Mouse (Mus musculus): ENCODE measurements around the gene Pin1. TPM values are rescaled to one million over a fixed set of nuclear protein-coding genes. Genes with fewer than 3 reads are reported as not detected.

The Pin1 gene
- total and polyA plus RNA-seq, 2 experiments from 2014 or later: 32.0 to 60.3 TPM

- Histone ChIP-seq H3K9me3 (ENCODE audit: low read length) (no peaks in the 10 kb centered on the region), H3K27me3 (ENCODE audit: insufficient read depth, low read length) (no peaks in the 10 kb centered on the region), H3K4me2 (ENCODE audit: low read depth, low read length, poor library complexity, severe bottlenecking) (no peak overlapping the region), H3K36me3 (ENCODE audit: insufficient read depth, low read length) (peaks cover 18% of the 10 kb centered on the region), H3K4me1 (ENCODE audit: insufficient read depth, low read length) (peaks cover 9% of the 10 kb centered on the region; the same call in 1 of the 2 replicates), H3K4me3 (ENCODE audit: low read depth, low read length) (no peak overlapping the region), H3K27ac (ENCODE audit: low read depth, low read length) (no peak overlapping the region), H3K9ac (replicated peaks; ENCODE audit: low read length, poor library complexity, severe bottlenecking) (no peak overlapping the region)
- ATAC-seq (ENCODE audit: low FRiP score) (no peak), DNase-seq (ENCODE audit: low spot score) (no peak)
- no peak for TF ChIP-seq CTCF (IDR thresholded peaks at IDR 0.05)
- 91% methylated on average over 4 of the region's 4 CpGs for WGBS
Measured at GRCm38 (mm10) chr9:20639486-20639885, 12.4 kb upstream of the Pin1 start.

GRCm38 (mm10) chr9:20641501-20641900 lies 10.4 kb upstream of the Pin1 start:
- peaks cover 23% of the 10 kb centered on the region for H3K36me3 ChIP-seq (ENCODE audit: insufficient read depth, low read length)
- TF ChIP-seq CTCF (IDR thresholded peaks at IDR 0.05): no peak
- H3K4me2 ChIP-seq (ENCODE audit: low read depth, low read length, poor library complexity, severe bottlenecking): peak overlapping the region; percentile 97
- ATAC-seq (ENCODE audit: low FRiP score) (no peak), DNase-seq (ENCODE audit: low spot score) (no peak)
- H3K27me3 ChIP-seq (ENCODE audit: insufficient read depth, low read length): no peaks in the 10 kb centered on the region
- peaks cover 9% of the 10 kb centered on the region; the same call in 1 of the 2 replicates for H3K4me1 ChIP-seq (ENCODE audit: insufficient read depth, low read length)
- peak overlapping the region; percentile 74 for H3K9ac ChIP-seq (replicated peaks; ENCODE audit: low read length, poor library complexity, severe bottlenecking)
- no peaks in the 10 kb centered on the region for H3K9me3 ChIP-seq (ENCODE audit: low read length)
- 29% methylated on average over 6 of the region's 6 CpGs for WGBS
- H3K27ac ChIP-seq (ENCODE audit: low read depth, low read length): peak overlapping the region; percentile 72
- peak overlapping the region; percentile 64 for H3K4me3 ChIP-seq (ENCODE audit: low read depth, low read length)

GRCm38 (mm10) chr9:20642101-20642895 lies 9.6 kb upstream of the Pin1 start, which contains the start of gene Ubl5:
Gene Ubl5 (plus strand): TSS chr9:20642878.
- WGBS: under 1% methylated on average over 51 of the region's 51 CpGs

GRCm38 (mm10) chr9:20642896-20643466 lies 8.9 kb upstream of the Pin1 start:
- H3K9ac ChIP-seq (replicated peaks; ENCODE audit: low read length, poor library complexity, severe bottlenecking): peak overlapping the region; percentile 74
- peak overlapping the region; percentile 64 for H3K4me3 ChIP-seq (ENCODE audit: low read depth, low read length)
- H3K27ac ChIP-seq (ENCODE audit: low read depth, low read length): peak overlapping the region; percentile 80
- H3K27me3 ChIP-seq (ENCODE audit: insufficient read depth, low read length): no peaks in the 10 kb centered on the region
- H3K4me1 ChIP-seq (ENCODE audit: insufficient read depth, low read length): peaks cover 9% of the 10 kb centered on the region; the same call in 1 of the 2 replicates
- peak; percentile 38; the same call in 1 of the 2 replicates for TF ChIP-seq CTCF (IDR thresholded peaks at IDR 0.05)
- H3K36me3 ChIP-seq (ENCODE audit: insufficient read depth, low read length): peaks cover 19% of the 10 kb centered on the region
- peak; percentile 74 for ATAC-seq (ENCODE audit: low FRiP score)
- no peaks in the 10 kb centered on the region for H3K9me3 ChIP-seq (ENCODE audit: low read length)
- WGBS: under 1% methylated on average over 30 of the region's 30 CpGs
- peak overlapping the region; percentile 97 for H3K4me2 ChIP-seq (ENCODE audit: low read depth, low read length, poor library complexity, severe bottlenecking)
- DNase-seq (ENCODE audit: low spot score): peak; percentile 93

More at GRCm38 (mm10) chr9:20642101-20642895, 9.6 kb upstream of the Pin1 start, which contains the start of gene Ubl5:
- Histone ChIP-seq H3K9ac (replicated peaks; ENCODE audit: low read length, poor library complexity, severe bottlenecking) (peak within 1 kb of the TSS; percentile 74), H3K4me1 (ENCODE audit: insufficient read depth, low read length) (peaks cover 9% of the 10 kb centered on the region; the same call in 1 of the 2 replicates), H3K4me2 (ENCODE audit: low read depth, low read length, poor library complexity, severe bottlenecking) (peak within 1 kb of the TSS; percentile 97), H3K27ac (ENCODE audit: low read depth, low read length) (peak within 1 kb of the TSS; percentile 83), H3K36me3 (ENCODE audit: insufficient read depth, low read length) (peaks cover 21% of the 10 kb centered on the region), H3K4me3 (ENCODE audit: low read depth, low read length) (peak within 1 kb of the TSS; percentile 64), H3K9me3 (ENCODE audit: low read length) (no peaks in the 10 kb centered on the region), H3K27me3 (ENCODE audit: insufficient read depth, low read length) (no peaks in the 10 kb centered on the region)
- ATAC-seq (ENCODE audit: low FRiP score): peak; percentile 91
- peak; percentile 97 for DNase-seq (ENCODE audit: low spot score)
- TF ChIP-seq CTCF (IDR thresholded peaks at IDR 0.05): peak; percentile 17; the same call in 1 of the 2 replicates

GRCm38 (mm10) chr9:20643781-20644180 lies 8.1 kb upstream of the Pin1 start:
- H3K9ac ChIP-seq (replicated peaks; ENCODE audit: low read length, poor library complexity, severe bottlenecking): peak overlapping the region; percentile 74
- H3K4me2 ChIP-seq (ENCODE audit: low read depth, low read length, poor library complexity, severe bottlenecking): peak overlapping the region; percentile 97
- peak overlapping the region; percentile 83 for H3K27ac ChIP-seq (ENCODE audit: low read depth, low read length)
- H3K9me3 ChIP-seq (ENCODE audit: low read length): no peaks in the 10 kb centered on the region
- peaks cover 17% of the 10 kb centered on the region for H3K36me3 ChIP-seq (ENCODE audit: insufficient read depth, low read length)
- H3K27me3 ChIP-seq (ENCODE audit: insufficient read depth, low read length): no peaks in the 10 kb centered on the region
- DNase-seq (ENCODE audit: low spot score) (no peak), ATAC-seq (ENCODE audit: low FRiP score) (no peak)
- WGBS: 8% methylated on average over 13 of the region's 13 CpGs
- H3K4me3 ChIP-seq (ENCODE audit: low read depth, low read length): peak overlapping the region; percentile 64
- peaks cover 9% of the 10 kb centered on the region; the same call in 1 of the 2 replicates for H3K4me1 ChIP-seq (ENCODE audit: insufficient read depth, low read length)
- no peak for TF ChIP-seq CTCF (IDR thresholded peaks at IDR 0.05)
